Mouse (Mus musculus): ENCODE data around the gene Tcf23. TPM values are rescaled to one million over a fixed set of nuclear protein-coding genes. Genes with fewer than 3 reads are reported as not detected.

Tcf23 gene
- polyA plus RNA-seq (2012; rRNA removed): 0.03 and 0.05 TPM in 2 replicates

DNA sequence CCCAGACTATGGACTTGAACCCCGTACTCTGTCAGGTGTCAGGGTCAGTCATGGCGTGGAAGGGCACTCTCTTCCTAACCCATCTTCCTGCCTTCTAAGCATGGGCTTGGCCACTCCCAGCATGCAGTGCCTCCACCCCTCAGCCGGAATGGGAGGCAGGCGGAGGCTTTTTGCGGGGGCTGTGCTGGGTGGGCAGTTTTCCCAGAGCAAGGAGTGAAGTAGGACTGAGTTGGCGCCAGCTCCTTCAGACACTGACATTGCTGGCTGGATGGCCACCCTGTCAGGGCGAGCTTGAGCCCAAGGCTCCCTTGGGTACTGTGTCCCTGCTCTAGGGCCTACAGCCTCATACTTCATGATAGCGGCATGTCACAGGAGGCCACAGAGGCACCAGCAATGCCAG, at the start of gene Tcf23:
Gene Tcf23, plus strand, starts transcription at position 247 of the 400 bp plus-strand sequence.

GRCm38 (mm10) chr5:30921256-30922033, 47.0 kb upstream of the Tcf23 start, which contains the start of gene Khk:
Gene Khk (plus strand): TSS chr5:30921431.

GRCm38 (mm10) chr5:30944956-30945781, 23.3 kb upstream of the Tcf23 start, which contains the start of gene Cgref1:
Gene Cgref1 (minus strand): TSS chr5:30945591.

DNA sequence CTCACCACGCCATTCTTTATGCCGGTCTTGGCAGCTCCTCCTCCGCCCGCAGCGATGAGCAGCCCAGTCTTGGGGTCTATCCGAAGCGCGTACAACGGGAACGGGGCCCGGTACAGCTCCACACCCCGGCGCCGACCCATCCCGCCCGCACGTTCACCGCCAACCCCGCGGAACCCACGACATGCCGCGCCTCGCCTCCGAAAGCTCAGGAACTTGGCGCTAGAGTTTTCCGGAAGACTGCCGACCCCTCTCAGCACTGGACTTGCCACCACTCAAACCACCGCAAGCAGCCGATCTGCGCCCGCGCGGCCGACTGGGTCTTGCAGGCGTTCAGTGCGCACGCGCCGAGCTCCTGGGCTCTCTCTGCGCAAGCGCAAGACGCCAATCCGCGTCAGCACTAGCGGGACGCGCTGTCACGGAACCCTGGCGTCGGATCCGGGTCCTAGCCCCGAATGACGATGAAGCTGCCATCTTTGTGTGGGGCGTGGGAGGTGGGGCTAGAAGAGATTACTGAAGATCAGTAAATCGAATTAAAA, 8.4 kb upstream of the Tcf23 start, which contains the start of gene Preb:
Gene Preb, minus strand, starts transcription at position 396 of the 536 bp plus-strand sequence.

Other genes with a start within 250 kb of the Tcf23 start
- 8.0 and 9.0 TPM in 2 replicates for gene Mapre3, start 154.0 kb upstream of the Tcf23 start, polyA plus RNA-seq (2012; rRNA removed)
- gene Tmem214, start 100.7 kb upstream of the Tcf23 start, polyA plus RNA-seq (2012; rRNA removed): 28.4 and 29.6 TPM in 2 replicates
- gene Agbl5, start 80.0 kb upstream of the Tcf23 start, polyA plus RNA-seq (2012; rRNA removed): 5.4 and 6.3 TPM in 2 replicates
- 218 and 229 TPM in 2 replicates for gene Ost4, start 60.9 kb upstream of the Tcf23 start, polyA plus RNA-seq (2012; rRNA removed)
- 24.6 and 29.0 TPM in 2 replicates for gene Emilin1, start 55.3 kb upstream of the Tcf23 start, polyA plus RNA-seq (2012; rRNA removed)
- 45.7 and 45.9 TPM in 2 replicates for gene Khk, start 47.2 kb upstream of the Tcf23 start, polyA plus RNA-seq (2012; rRNA removed)
- gene Cgref1, start 23.1 kb upstream of the Tcf23 start, polyA plus RNA-seq (2012; rRNA removed): 5.0 and 6.0 TPM in 2 replicates
- gene Preb, start 8.3 kb upstream of the Tcf23 start, polyA plus RNA-seq (2012; rRNA removed): 121 and 133 TPM in 2 replicates
- gene Atraid, start 79.7 kb downstream of the Tcf23 start, polyA plus RNA-seq (2012; rRNA removed): 64.9 and 72.9 TPM in 2 replicates
- gene Slc5a6, start 80.3 kb downstream of the Tcf23 start, polyA plus RNA-seq (2012; rRNA removed): 4.8 and 4.9 TPM in 2 replicates
- gene Cad, start 86.1 kb downstream of the Tcf23 start, polyA plus RNA-seq (2012; rRNA removed): 6.5 and 9.2 TPM in 2 replicates
- not detected in 2 replicates for gene Dnajc5g, start 137.6 kb downstream of the Tcf23 start, polyA plus RNA-seq (2012; rRNA removed)
- 0.21 and 0.24 TPM in 2 replicates for gene Slc30a3, start 139.6 kb downstream of the Tcf23 start, polyA plus RNA-seq (2012; rRNA removed)
- 0.02 TPM in 1 of 2 replicates, not detected in the other for gene Trim54, start 148.1 kb downstream of the Tcf23 start, polyA plus RNA-seq (2012; rRNA removed)
- gene Ucn, start 170.2 kb downstream of the Tcf23 start, polyA plus RNA-seq (2012; rRNA removed): not detected in 2 replicates
- gene Mpv17, start 185.6 kb downstream of the Tcf23 start, polyA plus RNA-seq (2012; rRNA removed): 35.6 and 35.8 TPM in 2 replicates
- gene Gm29609, start 211.2 kb downstream of the Tcf23 start, polyA plus RNA-seq (2012; rRNA removed): 0.66 and 0.88 TPM in 2 replicates
- 24.0 and 29.8 TPM in 2 replicates for gene Gtf3c2, start 211.5 kb downstream of the Tcf23 start, polyA plus RNA-seq (2012; rRNA removed)
- gene Snx17, start 224.6 kb downstream of the Tcf23 start, polyA plus RNA-seq (2012; rRNA removed): 21.4 and 21.6 TPM in 2 replicates
- gene Eif2b4, start 224.8 kb downstream of the Tcf23 start, polyA plus RNA-seq (2012; rRNA removed): 24.2 and 24.7 TPM in 2 replicates
- gene Zfp513, start 233.6 kb downstream of the Tcf23 start, polyA plus RNA-seq (2012; rRNA removed): 10.7 and 12.1 TPM in 2 replicates